Mouse (Mus musculus): ENCODE data around the gene Slc16a6. TPM values are rescaled to one million over a fixed set of nuclear protein-coding genes. Genes with fewer than 3 reads are reported as not detected.

Gene Slc16a6
- polyA plus RNA-seq, 1 experiment from 2014 or later, result 3.7 TPM

DNA sequence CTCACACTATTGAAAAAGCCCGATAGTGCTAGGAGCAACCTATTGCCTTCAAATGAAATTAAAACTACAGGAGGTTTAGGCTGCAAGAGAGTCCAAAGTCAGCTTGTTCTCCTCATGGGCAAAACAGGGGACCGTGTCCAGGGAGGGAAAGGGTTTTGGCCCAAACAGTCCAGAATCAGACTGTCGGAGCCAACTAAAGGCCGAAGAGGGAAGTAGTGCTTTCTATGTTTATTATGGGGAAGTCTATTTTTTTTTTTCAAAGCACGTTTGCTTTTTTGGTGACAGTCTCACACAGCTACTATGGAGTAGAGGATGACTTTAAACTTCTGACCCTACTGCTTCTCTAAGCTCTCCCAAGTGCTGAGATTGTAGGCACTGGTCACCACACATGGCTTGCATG lies 5.3 kb downstream of the Slc16a6 start:
- H3K4me1 ChIP-seq, result peaks cover 14% of the 10 kb centered on the region
- H3K9me3 ChIP-seq, result no peaks in the 10 kb centered on the region
- WGBS, result 92% methylated on average over 5 of the region's 5 CpGs

DNA sequence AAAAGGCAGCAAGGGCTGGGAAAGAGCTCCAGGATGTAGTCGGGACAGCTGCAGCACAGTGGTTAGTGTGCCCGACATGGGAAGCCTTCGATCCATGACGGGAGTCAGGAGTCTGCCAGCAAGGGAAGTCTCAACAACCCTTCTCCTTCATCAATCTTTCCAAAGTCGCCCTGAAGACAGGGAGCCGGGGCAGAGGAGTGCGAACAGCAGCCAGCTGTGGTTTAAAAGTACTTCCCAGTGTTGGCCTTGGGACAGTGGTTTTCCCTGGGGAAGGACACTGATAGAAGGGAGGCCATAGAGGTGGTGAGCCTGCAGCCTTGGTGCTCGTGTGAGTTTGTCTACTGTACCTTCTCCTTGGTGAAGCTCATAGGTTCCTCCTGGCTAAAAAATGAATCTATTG lies 6.4 kb downstream of the Slc16a6 start:
- Histone ChIP-seq H3K27me3 (peaks cover 17% of the 10 kb centered on the region), H3K4me3 (no peak overlapping the region), H3K36me3 (no peaks in the 10 kb centered on the region), H3K9me3 (no peaks in the 10 kb centered on the region), H3K9ac (no peak overlapping the region), H3K27ac (no peak overlapping the region), H3K4me2 (replicated peaks) (no peak overlapping the region), H3K4me1 (peaks cover 9% of the 10 kb centered on the region)
- ATAC-seq (ENCODE audit: low FRiP score, low read depth), result no peak
- 67% methylated on average over 8 of the region's 8 CpGs for WGBS

More for the DNA sequence above, 5.3 kb downstream of the Slc16a6 start:
- ATAC-seq (ENCODE audit: low FRiP score, low read depth), result no peak
- Histone ChIP-seq H3K4me2 (replicated peaks) (no peak overlapping the region), H3K4me3 (no peak overlapping the region), H3K36me3 (no peaks in the 10 kb centered on the region), H3K9ac (no peak overlapping the region), H3K27me3 (peaks cover 17% of the 10 kb centered on the region), H3K27ac (no peak overlapping the region)

DNA sequence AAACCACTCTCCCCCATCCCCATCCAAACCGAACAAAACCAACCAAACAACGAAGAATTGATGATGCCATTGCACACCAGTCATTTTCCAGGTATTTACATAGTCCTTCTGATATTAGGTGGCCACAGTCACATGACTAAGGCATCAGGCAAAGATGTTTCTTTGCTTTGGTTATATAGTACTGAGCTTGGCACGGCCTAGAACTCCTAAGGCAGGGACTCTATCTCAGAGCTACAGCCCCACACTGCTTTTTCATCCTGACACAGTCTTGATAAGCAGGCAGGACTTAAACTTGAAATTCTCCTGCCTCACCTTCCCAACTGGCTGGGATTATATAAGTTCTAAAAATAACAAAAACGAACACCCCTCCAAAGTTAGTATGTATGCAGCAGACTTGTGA lies 8.3 kb downstream of the Slc16a6 start:
- H3K4me3 ChIP-seq, result no peak overlapping the region
- no peak for ATAC-seq (ENCODE audit: low FRiP score, low read depth)
- no peaks in the 10 kb centered on the region for H3K9me3 ChIP-seq
- WGBS, result 91% methylated on average over 4 of the region's 4 CpGs
- 0 out of 2 replicates have a peak, but pooled peaks cover under 1% of the 10 kb centered on the region for H3K27me3 ChIP-seq
- H3K9ac ChIP-seq, result no peak overlapping the region
- no peaks in the 10 kb centered on the region for H3K4me1 ChIP-seq
- H3K27ac ChIP-seq, result no peak overlapping the region
- H3K36me3 ChIP-seq, result no peaks in the 10 kb centered on the region
- no peak overlapping the region for H3K4me2 ChIP-seq (replicated peaks)

DNA sequence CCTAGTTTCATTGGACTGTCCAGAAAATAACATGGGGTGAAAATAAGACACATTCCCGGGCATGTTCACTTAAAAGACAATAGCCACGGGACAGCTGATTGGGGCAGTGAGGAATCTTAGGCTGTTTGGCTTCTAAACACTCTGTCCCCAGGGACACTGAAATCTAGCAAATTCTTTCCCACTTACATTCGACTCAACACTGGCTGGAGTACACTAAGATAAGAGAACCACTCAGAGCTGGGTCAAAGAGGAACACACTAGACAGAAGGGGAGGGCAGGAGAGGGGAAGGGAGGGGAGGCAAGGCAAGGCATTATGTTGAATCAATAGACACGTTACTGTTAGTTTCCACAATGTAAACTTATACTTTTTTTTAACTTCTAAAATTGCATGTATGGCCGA lies 12.8 kb downstream of the Slc16a6 start:
- no peaks in the 10 kb centered on the region for H3K27me3 ChIP-seq
- H3K9ac ChIP-seq, result no peak overlapping the region
- no peak overlapping the region for H3K4me2 ChIP-seq (replicated peaks)
- 77% methylated on average over 5 of the region's 5 CpGs for WGBS
- H3K27ac ChIP-seq, result no peak overlapping the region
- no peaks in the 10 kb centered on the region for H3K9me3 ChIP-seq
- H3K36me3 ChIP-seq, result no peaks in the 10 kb centered on the region
- H3K4me1 ChIP-seq, result no peaks in the 10 kb centered on the region
- H3K4me3 ChIP-seq, result no peak overlapping the region
- no peak for ATAC-seq (ENCODE audit: low FRiP score, low read depth)

DNA sequence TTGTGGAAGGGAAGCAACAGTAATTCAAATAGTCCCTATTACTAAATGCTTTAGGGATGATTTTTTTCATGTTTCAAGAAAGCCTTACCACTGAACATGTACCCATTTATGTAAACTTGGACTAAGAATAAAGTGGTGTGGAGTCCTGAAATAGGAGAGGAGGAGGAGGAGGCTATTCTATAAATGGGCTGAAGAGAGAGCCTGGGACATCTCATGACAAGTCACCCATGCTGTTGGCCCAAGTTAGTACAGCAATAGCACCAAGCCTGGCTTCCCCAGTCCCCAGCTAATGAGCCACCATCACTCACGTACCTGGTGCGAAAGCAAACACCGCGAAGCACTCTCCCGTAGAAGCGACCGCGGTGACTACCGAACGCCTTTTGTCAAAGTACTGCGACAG lies 15.2 kb downstream of the Slc16a6 start:
- Histone ChIP-seq H3K9ac (no peak overlapping the region), H3K4me2 (replicated peaks) (no peak overlapping the region), H3K4me1 (no peaks in the 10 kb centered on the region), H3K27me3 (no peaks in the 10 kb centered on the region), H3K27ac (no peak overlapping the region), H3K4me3 (no peak overlapping the region), H3K36me3 (no peaks in the 10 kb centered on the region), H3K9me3 (no peaks in the 10 kb centered on the region)
- 95% methylated on average over 11 of the region's 11 CpGs for WGBS
- ATAC-seq (ENCODE audit: low FRiP score, low read depth), result no peak

DNA sequence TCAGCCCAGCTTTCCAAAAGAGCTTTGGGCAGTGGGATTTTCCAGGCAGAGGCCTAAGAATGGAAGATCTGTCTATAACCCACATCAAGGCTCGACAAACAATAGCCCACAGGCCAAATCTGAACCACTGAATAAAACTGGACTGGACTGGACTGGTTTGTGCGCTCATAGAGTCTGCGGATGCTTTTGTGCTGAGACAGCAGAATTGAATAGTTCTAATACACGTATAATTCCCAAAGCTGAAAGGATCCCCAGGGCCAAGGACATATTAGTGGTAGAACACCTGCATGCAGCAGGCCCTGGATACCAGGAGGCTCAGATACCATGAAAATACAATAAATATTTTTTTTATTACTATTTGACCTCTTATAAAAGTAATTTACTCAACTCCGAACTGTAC lies 17.1 kb downstream of the Slc16a6 start:
- H3K4me2 ChIP-seq (replicated peaks), result no peak overlapping the region
- ATAC-seq (ENCODE audit: low FRiP score, low read depth), result no peak
- WGBS, result 85% methylated on average over 5 of the region's 5 CpGs
- H3K4me1 ChIP-seq, result no peaks in the 10 kb centered on the region
- H3K27me3 ChIP-seq, result no peaks in the 10 kb centered on the region
- no peak overlapping the region for H3K9ac ChIP-seq
- H3K36me3 ChIP-seq, result no peaks in the 10 kb centered on the region
- no peak overlapping the region for H3K27ac ChIP-seq
- no peak overlapping the region for H3K4me3 ChIP-seq
- H3K9me3 ChIP-seq, result no peaks in the 10 kb centered on the region

DNA sequence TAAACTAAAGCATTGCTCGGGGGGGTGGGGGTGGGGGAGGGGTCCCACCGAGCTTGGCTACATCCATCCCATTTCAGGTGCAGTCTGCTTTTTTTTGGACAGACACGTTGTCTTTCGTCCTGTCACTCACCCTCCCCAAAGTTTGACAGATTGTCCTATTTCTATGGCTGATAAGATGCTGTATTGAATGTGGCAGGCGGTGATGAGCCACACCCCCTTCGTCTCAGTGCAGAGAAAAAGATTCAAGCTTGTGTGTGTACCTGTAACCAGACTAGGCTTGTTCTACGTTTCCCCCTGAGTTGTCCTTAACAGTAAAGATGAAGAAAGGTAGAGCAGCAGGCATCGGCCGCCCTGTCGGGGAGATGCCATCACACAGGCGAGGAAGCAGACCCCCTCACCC lies 22.2 kb downstream of the Slc16a6 start:
- H3K27me3 ChIP-seq, result no peaks in the 10 kb centered on the region
- no peak for ATAC-seq (ENCODE audit: low FRiP score, low read depth)
- H3K27ac ChIP-seq, result no peak overlapping the region
- no peak overlapping the region for H3K4me3 ChIP-seq
- no peaks in the 10 kb centered on the region for H3K36me3 ChIP-seq
- no peaks in the 10 kb centered on the region for H3K4me1 ChIP-seq
- 86% methylated on average over 11 of the region's 11 CpGs for WGBS
- H3K4me2 ChIP-seq (replicated peaks), result no peak overlapping the region
- no peaks in the 10 kb centered on the region for H3K9me3 ChIP-seq
- no peak overlapping the region for H3K9ac ChIP-seq

DNA sequence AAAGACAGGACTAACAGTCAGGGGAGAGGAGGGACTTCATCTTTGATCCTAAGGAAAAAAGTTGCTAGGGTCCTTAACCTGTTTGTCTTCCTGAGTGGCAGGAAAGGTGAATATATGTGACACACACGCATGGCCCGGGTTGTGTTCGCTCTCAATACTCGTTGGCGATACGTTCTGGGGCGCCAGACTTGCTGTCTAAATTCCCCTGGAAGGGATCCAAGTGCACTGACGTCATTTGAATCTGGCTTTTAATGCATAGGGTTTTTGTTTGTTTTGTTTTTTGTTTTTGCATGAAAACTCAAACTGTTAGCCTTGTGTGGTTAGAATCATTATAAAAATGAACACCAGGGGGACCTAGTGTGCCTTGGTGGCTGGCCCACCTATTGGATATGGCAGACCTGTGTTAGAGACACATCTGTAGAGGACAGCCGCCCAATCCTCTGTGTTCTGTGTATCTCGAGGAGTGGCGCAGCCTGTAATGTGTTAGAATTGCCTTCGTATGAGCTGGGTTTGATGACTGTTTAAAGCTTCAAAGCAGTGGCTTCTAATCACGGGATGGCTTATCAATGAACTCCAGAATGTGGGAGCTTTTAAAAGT lies 27.9 kb downstream of the Slc16a6 start:
- no peak for ATAC-seq (ENCODE audit: low FRiP score, low read depth)
- WGBS, result 51% methylated on average over 13 of the region's 13 CpGs
- peaks cover 5% of the 10 kb centered on the region for H3K4me1 ChIP-seq
- no peaks in the 10 kb centered on the region for H3K9me3 ChIP-seq
- no peak overlapping the region for H3K4me3 ChIP-seq
- H3K4me2 ChIP-seq (replicated peaks), result no peak overlapping the region
- H3K9ac ChIP-seq, result no peak overlapping the region
- H3K36me3 ChIP-seq, result no peaks in the 10 kb centered on the region
- no peak overlapping the region for H3K27ac ChIP-seq
- H3K27me3 ChIP-seq, result peaks cover 4% of the 10 kb centered on the region; the same call in 1 of the 2 replicates

DNA sequence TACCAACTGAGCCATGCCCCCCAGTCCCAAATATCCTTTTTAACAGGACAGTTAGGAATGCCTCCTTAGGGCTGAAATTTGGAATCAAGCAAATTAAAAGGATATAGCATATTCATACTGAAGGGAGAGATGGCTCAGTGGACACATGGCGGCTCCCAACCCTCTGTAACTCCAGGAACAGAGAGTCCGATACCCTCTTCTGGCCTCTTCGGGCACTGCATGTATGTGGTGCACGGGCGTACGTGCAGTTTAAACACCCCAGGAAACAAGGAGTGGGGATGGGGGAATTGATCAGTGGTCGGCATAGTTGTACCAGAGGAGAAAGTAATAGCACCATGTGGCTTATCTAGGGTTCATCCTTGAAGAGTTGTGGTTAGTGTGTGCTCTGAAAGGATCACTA lies 28.8 kb downstream of the Slc16a6 start:
- H3K4me3 ChIP-seq, result no peak overlapping the region
- ATAC-seq (ENCODE audit: low FRiP score, low read depth), result no peak
- H3K4me2 ChIP-seq (replicated peaks), result no peak overlapping the region
- no peaks in the 10 kb centered on the region for H3K36me3 ChIP-seq
- 58% methylated on average over 7 of the region's 7 CpGs for WGBS
- peaks cover 15% of the 10 kb centered on the region for H3K4me1 ChIP-seq
- H3K27me3 ChIP-seq, result peaks cover 4% of the 10 kb centered on the region; the same call in 1 of the 2 replicates
- no peak overlapping the region for H3K9ac ChIP-seq
- H3K27ac ChIP-seq, result no peak overlapping the region
- no peaks in the 10 kb centered on the region for H3K9me3 ChIP-seq

DNA sequence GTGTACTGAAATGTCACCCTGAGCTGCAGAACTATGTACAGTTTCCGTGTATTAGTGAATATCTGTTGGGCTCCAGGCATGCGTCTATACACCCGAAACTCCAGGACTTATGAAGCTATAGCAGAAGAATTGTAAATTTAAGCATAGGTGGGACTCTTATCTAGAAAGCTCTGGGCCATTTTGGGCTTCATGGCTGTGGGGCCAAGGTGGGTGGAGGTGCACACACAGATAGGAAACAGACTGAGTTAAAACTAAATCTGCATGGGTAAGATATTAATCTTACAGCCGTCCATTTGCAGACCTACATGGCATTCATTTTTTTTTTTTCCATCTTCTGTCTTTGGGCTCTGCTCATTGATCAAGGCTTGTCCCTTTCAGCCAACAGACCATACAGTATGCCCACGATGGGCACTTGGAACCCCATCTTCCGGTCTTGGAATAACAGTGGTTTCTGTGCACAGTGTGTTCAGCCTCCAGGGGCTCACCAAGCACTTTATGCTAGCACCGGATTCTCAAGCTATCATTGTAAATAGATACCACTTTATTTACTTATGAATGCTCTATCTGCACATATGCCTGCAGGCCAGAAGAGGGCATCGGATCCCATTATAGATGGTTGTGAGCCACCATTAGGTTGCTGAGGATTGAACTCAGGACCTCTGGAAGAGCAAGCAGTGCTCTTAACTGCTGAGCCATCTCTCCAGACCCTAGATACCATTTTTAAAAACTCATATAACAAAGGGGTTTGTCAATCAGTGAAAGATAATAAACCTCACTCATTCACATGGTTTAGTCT lies 29.7 kb downstream of the Slc16a6 start:
- Histone ChIP-seq H3K4me3 (no peak overlapping the region), H3K4me1 (peaks cover 18% of the 10 kb centered on the region), H3K9ac (no peak overlapping the region), H3K27ac (no peak overlapping the region), H3K36me3 (no peaks in the 10 kb centered on the region), H3K27me3 (peaks cover 4% of the 10 kb centered on the region; the same call in 1 of the 2 replicates), H3K4me2 (replicated peaks) (no peak overlapping the region), H3K9me3 (no peaks in the 10 kb centered on the region)
- WGBS, result 92% methylated on average over 8 of the region's 8 CpGs
- ATAC-seq (ENCODE audit: low FRiP score, low read depth), result no peak

DNA sequence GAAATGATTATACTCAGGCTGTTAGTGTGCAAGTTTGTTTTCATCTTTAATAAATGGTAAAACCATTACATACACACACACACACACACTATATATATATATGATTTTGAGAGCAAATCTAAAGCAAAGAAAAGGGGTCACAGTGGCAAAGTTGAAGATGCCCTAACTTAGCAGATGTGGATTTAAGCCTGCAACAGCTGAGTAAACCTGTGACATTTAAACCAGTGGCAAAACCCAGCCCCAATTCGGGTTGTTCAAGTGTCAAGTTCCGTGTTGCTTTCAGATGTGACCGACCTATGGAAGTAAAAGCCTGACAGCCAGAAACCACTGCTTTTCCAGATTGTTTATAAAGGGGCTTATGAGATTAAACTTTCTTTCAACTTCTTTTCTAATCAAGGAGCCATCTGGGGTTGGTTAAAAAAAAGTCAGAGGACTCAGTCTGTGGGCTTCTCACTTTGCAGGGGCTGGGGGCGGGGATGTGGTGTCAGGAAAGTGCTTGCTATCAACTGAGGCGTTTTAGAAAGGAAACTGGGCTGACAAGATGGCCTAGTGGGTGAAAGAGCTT lies 31.1 kb downstream of the Slc16a6 start:
- H3K9ac ChIP-seq, result no peak overlapping the region
- 21% methylated on average over 5 of the region's 5 CpGs for WGBS
- ATAC-seq (ENCODE audit: low FRiP score, low read depth), result no peak

DNA sequence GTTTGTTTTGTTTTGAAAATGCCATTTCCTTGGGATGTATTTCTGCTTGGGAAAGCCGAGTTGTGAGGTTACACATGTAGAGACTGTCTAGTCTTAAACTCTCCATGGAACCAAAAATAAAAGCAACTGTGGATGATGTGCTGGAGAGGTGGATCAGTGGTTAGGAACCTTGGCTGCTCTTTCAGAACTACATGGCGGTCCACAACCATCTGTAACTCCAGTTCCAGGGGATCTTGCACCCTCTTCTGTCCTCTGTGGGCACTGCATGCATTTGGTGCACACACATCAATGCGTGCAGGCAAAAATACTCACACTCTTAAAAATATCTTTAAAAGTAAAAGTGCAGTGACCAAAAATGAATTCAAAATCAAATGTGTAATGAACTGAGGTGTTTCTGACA lies 32.3 kb downstream of the Slc16a6 start:
- H3K36me3 ChIP-seq, result peaks cover 23% of the 10 kb centered on the region
- no peak overlapping the region for H3K9ac ChIP-seq
- H3K27me3 ChIP-seq, result peaks cover 4% of the 10 kb centered on the region; the same call in 1 of the 2 replicates
- H3K9me3 ChIP-seq, result no peaks in the 10 kb centered on the region
- H3K27ac ChIP-seq, result no peak overlapping the region
- H3K4me2 ChIP-seq (replicated peaks), result peak overlapping the region; percentile 87; the same call in 1 of the 2 replicates
- H3K4me3 ChIP-seq, result no peak overlapping the region; the same call in 1 of the 2 replicates
- no peak for ATAC-seq (ENCODE audit: low FRiP score, low read depth)
- H3K4me1 ChIP-seq, result peaks cover 18% of the 10 kb centered on the region
- 59% methylated on average over 3 of the region's 3 CpGs for WGBS

More for the DNA sequence above, 31.1 kb downstream of the Slc16a6 start:
- peaks cover 4% of the 10 kb centered on the region; the same call in 1 of the 2 replicates for H3K27me3 ChIP-seq
- peaks cover 18% of the 10 kb centered on the region for H3K4me1 ChIP-seq
- no peak overlapping the region for H3K4me3 ChIP-seq
- H3K4me2 ChIP-seq (replicated peaks), result no peak overlapping the region
- H3K27ac ChIP-seq, result no peak overlapping the region
- no peaks in the 10 kb centered on the region for H3K9me3 ChIP-seq
- peaks cover 12% of the 10 kb centered on the region for H3K36me3 ChIP-seq

Measured in limb, embryonic 13.5 days (tissue).